Mouse (Mus musculus) thymus, postnatal 14 days (tissue): ENCODE data around the gene Lmbr1l.
A peak's percentile ranks its signal among the peaks of the same experiment; 100 is the strongest.
"Not testable (repeated sequence)": the region's sequence is repeated elsewhere in the genome, so short reads cannot be mapped to it uniquely, and the experiment has no call there.

ENCODE experiments used
- DNase-seq: peaks from one replicate; pipeline ENCODE4 v3.0.0; 2021

Gene Lmbr1l

DNA sequence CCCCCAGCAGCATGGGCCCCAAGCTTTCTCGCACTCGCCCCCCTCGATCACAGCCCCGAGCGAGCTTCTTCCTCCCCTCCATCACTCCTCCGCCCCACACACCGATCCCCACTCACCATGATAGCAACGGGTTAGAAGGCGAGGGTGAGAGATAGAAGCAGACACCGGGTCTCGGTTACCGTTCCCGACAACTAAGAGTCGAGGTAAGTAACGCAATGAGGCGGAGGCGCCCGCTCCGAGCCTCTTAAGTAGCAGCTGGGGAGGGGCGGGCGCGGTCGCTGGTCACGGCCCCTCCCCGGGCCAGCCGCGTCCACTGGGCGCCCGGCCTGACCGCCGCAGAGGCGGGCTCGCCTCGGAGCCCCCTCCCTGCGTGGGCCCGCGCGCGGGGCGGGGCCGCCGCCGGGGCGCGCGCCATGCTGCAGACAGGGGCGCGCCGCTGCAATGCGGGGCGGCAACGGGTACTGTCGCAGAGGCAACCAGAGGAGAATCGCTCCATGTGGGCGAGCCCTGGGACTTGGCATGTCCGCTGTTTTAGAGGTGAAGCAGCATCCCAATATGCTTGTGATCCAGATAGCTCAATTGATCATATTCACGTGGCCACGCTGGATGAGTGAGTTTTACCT, 16.3 kb upstream of the Lmbr1l start, which contains the start of gene Tuba1b:
Gene Tuba1b, minus strand, starts transcription at position 349 of the 623 bp plus-strand sequence.
- DNase-seq = peak; percentile 89

DNA sequence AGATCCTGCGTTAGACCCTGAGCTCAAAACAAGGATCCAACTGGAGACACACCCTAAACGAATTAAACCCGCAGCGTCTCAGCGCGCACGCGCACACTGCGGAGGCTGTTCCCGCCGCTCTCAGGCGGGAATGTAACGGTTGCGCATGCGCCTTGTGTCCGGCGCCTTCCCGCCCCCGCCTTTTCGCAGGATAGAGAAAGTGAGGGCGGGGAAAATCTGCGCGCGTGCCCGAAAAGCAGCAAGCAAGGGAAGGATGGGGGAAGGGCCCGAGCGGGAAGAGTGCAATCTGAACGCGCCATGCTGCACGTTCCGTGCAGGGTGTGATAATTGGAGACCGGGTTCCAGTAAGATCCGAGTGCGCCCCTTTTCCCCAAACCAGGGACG, 15.8 kb upstream of the Lmbr1l start:
- DNase-seq = peak; percentile 97

DNA sequence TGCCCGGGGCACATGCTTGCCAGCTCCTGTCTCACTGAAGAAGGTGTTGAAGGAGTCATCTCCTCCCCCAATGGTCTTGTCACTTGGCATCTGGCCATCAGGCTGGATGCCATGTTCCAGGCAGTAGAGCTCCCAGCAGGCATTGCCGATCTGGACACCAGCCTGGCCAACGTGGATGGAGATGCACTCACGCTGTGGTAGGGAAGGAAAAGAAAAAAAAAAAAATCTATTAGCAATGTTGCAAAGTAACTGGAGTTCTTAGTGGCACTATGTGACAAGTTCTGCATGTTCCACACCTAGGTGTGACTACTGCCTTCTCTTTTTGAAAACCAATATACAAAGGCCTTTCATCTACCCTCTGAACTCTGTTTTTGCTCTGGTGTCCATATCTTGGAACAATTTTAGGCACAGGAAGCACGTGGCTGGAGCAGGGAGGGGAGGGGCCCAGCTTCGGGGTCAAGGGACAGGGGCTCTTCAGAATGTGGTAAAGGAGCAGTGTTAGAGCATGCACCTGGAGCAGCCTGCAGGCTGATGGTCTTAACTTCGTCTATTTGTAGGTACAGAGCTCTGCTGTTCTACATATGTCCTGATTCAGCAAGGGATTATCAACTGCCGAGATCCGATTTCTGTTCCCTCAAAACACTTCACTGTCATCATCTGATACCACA, 15.1 kb upstream of the Lmbr1l start:
- peak; percentile 49 for DNase-seq

DNA sequence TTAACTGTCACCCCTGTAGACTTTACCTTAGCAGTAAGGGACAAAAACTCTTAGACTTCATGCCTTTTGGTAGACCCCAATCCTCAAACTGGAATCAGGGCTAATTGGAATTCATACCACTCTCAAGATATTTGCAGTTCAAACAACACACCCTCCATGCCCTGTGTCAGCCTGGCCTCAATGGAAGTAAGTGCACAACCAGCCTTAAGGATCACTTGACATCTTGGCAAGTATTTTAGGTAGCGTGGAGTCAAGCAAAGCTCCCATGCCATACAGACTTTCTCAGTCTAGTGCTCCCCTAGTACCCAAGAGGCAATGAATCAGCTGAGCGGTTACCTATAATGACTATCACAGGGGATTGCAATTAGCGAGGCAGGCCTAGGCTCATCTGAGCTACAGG, 13.0 kb upstream of the Lmbr1l start:
- no peak for DNase-seq

DNA sequence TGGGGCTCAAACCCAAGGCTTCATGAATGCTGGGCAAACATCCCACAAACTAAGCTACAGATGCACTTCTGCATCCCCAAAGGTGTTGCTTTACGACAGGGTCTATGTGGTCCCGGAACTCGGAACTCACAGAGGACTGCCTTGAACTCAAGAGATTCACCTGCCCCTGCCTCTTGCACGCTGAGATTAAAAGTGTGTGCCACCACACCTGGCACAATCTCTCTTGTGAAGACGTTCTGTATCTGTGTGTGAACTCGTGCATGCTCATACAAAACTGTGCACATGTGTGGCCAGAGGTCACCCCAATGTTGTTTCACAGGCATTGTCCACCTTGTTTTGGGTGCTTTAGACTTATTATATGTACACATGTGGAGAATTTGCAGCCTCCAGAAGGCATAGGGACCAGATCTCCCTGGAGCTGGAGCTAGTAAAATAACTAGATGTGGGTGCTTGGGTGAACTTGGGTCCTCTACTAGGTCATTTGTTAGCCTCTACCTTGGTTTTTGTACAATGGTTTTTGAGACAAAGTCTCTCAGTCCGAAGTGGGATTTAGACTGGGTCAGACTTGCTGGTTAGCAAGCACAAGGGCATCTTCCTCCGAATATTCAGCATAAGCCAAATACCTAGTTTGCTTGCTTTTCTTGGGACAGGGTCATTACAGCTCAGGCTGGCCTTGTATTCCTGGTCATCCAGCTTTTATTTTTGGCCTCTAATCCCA, 12.1 kb upstream of the Lmbr1l start:
- DNase-seq = no peak

DNA sequence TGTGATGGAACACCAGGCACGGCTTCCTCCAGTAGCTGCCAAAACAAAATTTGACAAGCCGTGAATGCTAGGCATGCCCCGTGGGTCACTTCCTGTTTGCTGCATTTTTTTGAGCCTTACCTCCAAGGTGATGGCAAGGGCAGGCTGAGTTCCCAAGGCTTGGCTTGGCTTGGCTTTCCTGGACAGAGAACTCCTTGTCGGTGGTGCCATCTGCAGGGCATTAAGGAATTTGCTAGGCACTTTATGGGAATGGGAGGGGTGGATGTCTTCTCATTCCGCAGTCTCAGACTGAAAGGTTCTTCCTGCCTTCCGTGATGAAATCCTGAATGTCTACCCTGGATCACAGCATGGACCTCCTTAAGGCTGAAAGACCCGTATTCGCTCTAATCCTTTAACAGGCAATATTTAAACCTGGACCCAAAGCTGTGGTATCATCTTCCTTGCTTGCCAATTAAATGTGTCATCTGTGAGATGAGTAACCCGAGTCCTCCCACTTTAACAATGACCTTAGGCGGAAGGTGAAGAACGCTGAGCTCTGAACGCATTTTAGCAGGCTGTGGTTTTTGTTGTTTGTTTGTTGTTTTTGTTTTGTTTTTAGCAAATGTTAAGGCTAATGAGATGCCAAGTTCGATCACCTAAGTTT, 10.7 kb upstream of the Lmbr1l start:
- DNase-seq = peak; percentile 39

DNA sequence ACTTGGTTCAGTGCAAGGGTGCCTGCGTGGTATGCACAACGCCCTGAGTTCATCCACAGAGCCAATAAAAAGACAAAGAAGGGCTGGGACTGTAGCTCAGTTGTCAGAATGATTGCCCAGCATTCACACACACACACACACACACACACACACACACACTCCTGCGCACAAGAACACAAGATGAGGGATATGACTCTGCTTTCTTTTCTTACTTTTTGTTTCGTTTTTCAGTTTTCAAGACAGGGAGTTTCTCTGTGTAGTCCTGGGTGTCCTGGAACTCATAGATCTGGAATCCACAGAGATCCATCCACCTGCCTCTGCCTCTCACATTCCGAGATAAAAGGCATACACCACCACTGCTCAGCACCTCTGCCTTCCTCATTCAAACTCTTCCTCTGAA, 9.5 kb upstream of the Lmbr1l start:
- no peak for DNase-seq

DNA sequence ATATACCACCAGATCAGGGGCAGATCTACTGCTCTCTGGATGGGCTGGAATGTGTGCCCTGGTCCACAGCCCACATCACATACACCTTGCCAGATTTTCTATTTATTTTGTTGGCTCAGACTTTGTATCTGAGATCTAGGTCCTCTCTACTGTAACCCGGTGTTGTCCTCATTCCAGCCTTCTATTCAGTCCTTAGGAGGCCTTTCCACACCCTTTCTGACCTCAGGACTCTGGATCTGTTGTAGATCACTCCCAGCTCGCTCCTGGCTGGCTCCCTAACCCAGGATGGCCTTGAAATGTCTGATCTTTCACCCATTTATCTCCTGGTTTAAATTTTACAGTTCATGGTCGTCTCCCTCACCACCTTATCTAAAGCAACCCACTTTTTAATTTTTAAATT, 6.7 kb upstream of the Lmbr1l start:
- no peak for DNase-seq

DNA sequence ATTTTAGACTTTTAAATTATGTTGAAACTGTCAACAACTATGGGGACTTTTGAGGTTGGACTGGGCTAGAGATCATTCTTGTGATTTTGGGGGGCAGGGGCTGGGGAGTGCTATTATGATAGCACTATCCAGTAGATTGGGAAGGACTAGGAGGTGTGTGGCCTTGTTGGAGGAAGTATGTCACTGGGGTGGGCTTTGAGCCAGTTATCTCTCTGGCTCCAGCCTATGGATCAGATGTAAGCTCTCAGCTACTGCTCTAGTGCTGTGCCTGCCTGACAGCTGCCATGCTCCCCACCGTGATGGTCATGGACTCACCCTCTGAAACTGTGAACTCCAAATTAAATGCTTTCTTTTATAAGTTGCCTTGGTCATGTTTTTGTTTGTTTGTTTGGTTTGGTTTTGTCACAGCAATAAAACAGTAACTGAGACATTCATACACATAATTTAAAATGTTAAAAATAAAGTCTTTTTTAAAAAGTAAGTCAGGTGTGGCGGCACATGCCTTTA, 5.1 kb upstream of the Lmbr1l start:
- DNase-seq = no peak

DNA sequence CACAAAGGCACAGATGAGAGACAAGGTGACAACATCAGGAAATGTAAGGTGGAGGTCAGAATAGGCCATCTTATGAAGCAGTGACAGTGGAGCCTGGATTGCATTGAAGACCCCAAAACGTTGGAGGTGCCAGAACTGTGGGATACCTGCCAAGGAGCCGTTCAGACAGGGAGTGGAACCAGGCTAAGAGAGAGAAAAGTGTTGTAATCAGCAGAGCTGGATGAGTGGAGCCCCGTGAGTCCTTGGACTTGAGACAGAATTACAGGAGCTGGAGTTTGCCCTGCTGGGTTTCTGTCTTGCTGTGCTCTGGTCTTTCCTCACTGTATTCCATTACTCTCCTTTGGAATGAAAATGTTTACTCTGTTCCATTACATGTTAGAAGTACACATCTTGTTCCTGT, 4.5 kb upstream of the Lmbr1l start:
- DNase-seq = no peak

DNA sequence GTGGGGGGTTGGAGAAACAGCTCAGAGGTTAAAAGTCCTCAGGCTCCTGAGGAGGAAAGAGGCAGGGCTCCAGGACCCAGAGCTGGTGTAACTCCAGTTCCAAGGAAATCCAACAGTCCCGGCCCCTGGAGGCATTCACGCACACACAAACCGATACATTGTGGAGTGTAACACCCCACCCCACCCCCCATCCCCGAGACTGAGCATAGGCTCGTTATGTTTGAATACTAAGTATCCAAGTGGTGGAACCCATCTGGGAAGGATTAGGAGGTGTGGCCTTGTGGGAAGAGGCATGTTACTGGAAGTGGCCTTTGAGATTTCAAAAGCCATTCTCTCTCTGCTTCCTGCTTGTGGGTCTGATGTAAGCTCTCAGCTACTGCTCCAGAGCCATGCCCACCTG, 3.5 kb upstream of the Lmbr1l start:
- no peak for DNase-seq

DNA sequence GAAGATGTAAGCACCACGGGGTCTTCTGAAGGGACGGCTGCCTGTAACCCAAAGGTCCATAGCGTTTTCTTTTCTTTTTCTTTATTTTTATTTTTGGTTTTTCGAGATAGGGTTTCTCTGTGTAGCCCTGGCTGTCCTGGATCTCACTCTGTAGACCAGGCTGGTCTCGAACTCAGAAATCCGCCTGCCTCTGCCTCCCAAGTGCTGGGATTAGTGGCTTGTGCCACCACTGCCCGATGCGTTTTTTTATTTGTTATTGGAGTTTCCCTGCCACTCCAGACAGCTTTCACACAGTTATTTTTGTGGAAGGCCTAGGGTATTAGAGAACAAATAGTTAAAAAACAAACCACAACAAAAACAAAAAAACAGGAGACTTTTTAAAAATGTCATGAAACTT, 466 bp upstream of the Lmbr1l start:
- not testable (repeated sequence) for DNase-seq

DNA sequence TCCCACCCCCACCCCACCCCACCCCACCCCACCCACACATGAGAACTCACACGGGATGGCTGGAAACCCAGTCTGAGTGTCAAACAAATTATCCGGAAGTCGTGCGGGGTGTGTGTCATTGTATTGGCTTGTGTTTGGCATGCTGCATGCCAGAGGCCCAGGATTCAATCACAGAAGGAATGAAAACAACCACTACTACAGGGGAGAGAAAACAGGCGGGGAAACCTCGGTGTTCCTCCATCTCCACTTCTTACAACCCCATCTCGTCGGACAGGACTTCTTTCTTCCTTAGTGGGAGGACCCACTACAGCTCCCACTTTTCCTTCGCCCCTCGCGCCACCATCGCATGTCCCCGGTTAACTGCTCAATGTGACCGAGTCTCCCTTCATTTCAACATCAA, 940 bp downstream of the Lmbr1l start:
- DNase-seq = no peak

DNA sequence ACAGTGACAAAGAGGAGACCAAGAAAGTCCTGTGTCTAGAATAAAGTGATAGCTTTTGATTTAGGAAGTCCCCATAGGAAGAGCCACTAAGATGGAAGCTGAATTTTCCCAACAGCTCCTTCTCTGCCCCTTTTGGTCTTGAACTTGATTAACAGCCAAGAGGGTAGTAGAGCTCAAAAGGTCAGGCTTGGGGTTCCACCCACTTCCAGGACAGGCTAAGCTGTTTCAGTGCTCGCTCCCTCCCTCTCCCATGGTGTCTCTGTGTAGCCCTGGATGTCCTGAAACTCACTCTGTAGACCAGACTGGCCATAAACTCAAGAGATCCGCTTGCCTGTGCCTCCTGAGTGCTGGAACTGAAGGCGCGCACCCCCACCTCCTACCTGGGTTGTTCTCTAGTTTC, 2.0 kb downstream of the Lmbr1l start:
- DNase-seq = no peak

DNA sequence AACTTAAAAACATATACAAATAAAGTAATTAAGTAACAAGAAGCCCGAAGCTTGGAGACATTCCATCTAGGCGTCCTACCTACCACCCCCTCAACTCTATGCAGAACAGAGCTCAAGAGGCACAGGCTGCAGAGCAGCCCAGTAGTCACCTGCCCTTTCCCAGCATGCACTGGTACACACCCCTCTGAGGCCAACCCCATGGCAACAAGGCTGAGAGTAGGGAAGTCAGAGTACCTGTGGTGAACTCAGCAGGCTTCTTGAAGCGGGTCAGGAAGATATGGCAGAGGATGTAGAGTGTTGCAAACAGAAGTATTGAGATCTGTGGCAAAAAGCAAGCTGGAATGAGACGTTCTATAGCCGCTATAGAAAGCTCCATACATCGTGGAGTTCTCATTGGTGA, 3.1 kb downstream of the Lmbr1l start:
- no peak for DNase-seq

DNA sequence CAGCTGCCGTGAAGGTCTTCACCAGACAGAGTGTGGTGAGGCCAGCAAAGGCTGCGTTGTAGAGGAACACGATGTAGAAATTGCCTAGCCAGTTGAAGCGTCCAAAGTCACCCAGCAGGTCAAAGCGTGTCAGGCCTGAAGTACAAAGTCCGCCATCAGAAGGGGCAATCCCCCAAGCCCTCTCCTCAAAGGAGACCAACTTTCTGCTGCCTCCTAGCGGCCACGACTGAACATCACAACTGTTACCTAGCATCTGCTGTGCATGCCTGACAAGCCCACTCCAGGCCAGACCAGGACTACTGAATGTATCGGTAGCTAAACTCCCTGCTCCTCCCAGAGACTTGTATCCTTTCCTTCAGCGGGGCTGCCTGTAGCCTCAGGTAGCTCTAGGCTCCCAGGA, 13.3 kb downstream of the Lmbr1l start:
- peak; percentile 57 for DNase-seq

DNA sequence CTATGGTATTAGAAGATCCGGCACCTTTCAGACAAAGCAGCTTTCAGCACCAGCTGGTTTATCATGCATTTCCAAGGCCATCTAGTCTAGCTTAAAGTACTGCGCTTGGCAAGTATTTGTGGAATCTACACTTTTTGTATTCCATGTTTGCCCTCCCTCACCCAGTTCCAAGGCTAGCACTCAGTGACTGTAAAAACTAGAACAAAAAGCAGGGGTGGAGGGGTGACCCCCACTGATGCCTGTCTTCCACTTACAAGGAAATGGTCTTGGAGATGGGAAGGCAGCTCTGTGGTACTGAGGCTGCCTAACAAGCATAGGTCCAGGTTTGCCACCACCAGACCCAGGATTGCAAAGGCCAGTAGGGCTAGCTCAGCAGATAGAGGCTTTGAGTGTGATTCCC, 15.4 kb downstream of the Lmbr1l start:
- DNase-seq = no peak

DNA sequence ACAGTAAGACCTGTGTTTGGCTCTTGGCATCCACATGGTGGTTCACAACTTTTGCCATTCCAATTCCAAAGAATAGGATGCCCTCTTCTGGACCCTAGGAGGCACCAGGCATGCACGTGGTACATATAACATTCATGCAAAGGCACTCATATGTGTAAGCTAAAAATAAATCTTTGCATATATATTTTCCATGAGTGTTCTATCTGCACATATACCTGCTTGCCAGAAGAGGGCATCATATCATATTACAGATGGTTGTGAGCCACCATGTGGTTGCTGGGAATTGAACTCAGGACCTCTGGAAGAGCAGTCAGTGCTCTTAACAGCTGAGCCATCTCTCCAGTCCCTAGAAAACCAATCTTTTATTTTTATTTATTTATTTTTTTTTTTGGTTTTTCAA, 16.5 kb downstream of the Lmbr1l start:
- DNase-seq = no peak

DNA sequence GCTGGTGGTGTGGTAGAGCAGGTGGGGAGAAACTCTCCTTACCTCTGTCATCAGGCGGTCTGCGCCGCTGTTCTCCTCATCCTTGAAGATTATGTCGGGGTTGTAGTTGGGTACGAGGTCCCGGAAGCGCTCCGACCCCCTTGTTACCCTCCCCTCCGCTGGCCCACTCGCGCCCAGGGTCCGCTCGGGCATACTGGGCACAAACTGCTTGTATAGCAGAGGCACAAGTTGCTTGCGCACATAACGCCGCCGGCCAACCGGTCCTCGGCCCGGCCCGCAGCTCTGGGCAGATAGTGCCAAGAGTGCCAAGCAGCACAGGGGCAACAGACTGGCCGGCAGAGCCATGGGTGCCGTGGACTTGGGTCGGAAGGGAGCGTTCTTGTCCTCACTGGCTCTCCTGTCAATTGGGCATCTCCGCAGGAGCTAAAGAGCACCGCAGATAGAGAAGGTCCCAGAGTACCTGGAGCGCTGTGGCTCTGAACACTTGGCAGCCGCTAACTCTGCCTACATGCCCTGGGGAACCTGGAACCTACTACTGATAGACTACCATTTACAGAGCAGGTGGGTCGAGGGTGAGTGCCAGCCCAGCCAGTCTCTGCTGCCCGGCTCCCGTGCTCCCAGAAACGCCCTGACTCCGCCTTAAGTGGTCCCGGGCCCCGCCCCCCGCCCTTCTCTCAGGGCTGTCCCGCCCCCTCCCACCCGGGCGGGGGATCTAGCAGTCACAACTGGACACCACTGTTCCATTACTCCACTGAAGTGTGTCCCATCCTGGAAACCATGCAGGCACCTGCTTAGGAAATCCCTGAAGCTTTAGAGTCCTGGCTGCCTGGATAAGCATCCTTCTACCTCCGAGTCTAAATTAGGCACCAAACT, 19.9 kb downstream of the Lmbr1l start, which contains the start of gene Dhh:
Gene Dhh, minus strand, starts transcription at position 613 of the 873 bp plus-strand sequence.
- no peak for DNase-seq

DNA sequence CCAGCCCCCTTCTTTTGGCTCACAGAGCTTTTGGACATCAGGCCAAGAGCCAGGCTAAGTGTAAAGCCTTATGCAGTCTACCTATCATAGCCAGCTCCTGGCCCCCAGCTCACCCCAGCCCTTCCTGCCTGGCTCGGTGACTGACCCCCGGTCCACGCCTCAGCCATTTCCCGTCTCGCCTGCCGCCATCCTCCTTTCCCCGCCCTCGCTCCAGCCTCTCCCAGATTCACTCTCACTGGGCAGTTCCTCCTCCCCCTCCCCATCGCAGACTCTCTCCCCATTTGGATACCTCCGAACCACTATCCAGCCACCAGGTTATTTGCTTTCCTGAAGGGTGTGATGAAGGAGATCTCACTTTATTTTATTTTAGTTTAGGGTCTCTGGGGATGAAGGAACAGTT, 20.5 kb downstream of the Lmbr1l start:
- DNase-seq = no peak

DNA sequence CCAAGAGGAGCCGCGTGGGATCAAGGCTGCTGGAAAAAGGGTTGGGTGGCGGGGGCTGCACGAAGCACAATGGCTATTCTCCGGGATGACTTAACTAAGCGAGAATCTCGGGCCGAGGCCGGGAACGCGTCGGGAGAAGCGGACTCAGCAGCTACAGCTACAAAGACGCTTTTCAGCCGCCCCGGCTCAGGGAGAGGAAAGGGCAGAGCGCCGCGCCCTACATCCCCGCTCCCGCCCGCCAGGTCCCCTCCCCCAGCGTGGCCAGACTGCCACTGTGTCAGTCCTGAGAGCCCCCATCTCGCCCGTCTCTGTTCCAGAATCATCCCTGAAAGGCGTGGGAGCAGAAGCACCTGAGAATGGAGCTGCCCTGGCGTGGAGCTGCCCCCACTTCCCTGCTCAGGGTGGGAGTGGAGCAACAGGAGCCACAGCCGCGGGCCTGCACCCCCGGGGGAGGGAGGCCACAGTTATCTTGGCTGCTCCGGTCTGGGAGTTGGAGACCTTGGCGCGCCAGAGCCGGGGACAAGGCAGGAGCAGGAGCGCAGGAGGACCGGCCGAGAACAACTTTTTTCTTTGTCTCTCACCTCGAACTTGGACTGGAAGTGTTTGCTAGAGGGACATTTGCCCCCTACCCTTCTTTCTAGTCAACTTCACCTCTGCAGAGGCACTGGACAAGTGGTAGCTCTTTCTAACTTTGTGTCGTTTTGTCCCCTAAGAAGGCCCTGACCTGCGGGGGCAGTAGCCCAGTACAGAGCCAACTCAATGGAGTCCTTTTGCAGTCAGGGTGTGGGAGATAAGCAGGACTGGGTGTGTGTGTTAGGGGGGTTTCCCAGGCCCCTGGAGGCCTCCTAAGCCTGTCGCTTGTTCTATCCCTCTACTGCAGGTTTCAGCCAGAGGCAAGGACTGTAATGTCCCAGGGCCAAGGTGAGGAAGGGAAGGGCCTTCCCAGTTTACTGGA, 22.1 kb downstream of the Lmbr1l start:
- no peak for DNase-seq
